Mouse (Mus musculus) C2C12 (cell line): ENCODE data around the gene Bmx.

Experiments used
- CEBPB ChIP-seq: IDR thresholded peaks from one replicate; pipeline ENCODE4 v1.6.1; 2011; ENCODE audit warnings: low read depth, mild to moderate bottlenecking, control low read depth, moderate library complexity
- CTCF ChIP-seq: IDR thresholded peaks from one replicate; pipeline ENCODE4 v1.5.1; 2011; ENCODE audit not compliant: control insufficient read depth, insufficient read depth, insufficient read length
- FOSL1 ChIP-seq: IDR thresholded peaks from one replicate; pipeline ENCODE4 v1.8.0; 2011; ENCODE audit warnings: mild to moderate bottlenecking, low read length; ENCODE audit not compliant: poor library complexity, insufficient read depth, severe bottlenecking
- MAX ChIP-seq: IDR thresholded peaks from one replicate; pipeline ENCODE4 v1.6.1; 2011; ENCODE audit warnings: mild to moderate bottlenecking, control low read depth
- MYOD1 ChIP-seq: IDR thresholded peaks from one replicate; pipeline ENCODE4 v1.6.1; 2011; ENCODE audit warnings: low read depth; ENCODE audit not compliant: control insufficient read depth, insufficient read length
- MYOG ChIP-seq: IDR thresholded peaks from one replicate; pipeline ENCODE4 v1.6.1; 2011; ENCODE audit not compliant: control insufficient read depth, insufficient read length; ENCODE audit errors: extremely low read depth
- USF1 ChIP-seq: IDR thresholded peaks from one replicate; pipeline ENCODE4 v1.6.1; 2011; ENCODE audit warnings: low read depth, mild to moderate bottlenecking, control low read depth, moderate library complexity

GRCm38 (mm10) chrX:164200547-164200946 lies 57.4 kb downstream of the Bmx start:
- TF ChIP-seq USF1 (no peak), CTCF (no peak), MAX (no peak), CEBPB (no peak), MYOG (no peak), MYOD1 (no peak), FOSL1 (no peak)
